Mouse (Mus musculus) brain, embryonic 18.5 days (tissue): ENCODE data around the gene Ubr4.

Source experiments
- DNase-seq: peaks from one replicate; pipeline ENCODE4 v3.0.0-alpha.2; 2012; ENCODE audit warnings: low read depth, low spot score

The Ubr4 gene

DNA sequence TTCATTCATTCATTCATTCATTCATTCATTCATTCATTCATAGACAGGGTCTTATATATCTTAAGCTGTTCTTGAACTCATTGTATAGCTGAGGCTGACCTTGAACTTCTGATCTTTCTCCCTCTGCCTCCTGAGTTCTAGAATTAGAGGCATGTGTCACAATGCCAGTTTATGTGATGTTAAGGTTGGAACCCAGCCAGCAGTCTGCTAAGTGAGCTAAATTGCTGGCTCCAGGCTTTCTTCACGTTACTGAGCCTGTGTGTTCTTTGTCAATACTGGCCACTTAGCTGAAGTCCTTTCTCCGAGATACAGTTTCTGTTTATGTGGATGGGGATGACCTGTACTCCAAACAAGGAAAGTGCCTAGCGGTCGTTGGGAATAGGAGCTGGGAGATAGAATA is 78.5 kb downstream of the Ubr4 start:
- DNase-seq = no peak

DNA sequence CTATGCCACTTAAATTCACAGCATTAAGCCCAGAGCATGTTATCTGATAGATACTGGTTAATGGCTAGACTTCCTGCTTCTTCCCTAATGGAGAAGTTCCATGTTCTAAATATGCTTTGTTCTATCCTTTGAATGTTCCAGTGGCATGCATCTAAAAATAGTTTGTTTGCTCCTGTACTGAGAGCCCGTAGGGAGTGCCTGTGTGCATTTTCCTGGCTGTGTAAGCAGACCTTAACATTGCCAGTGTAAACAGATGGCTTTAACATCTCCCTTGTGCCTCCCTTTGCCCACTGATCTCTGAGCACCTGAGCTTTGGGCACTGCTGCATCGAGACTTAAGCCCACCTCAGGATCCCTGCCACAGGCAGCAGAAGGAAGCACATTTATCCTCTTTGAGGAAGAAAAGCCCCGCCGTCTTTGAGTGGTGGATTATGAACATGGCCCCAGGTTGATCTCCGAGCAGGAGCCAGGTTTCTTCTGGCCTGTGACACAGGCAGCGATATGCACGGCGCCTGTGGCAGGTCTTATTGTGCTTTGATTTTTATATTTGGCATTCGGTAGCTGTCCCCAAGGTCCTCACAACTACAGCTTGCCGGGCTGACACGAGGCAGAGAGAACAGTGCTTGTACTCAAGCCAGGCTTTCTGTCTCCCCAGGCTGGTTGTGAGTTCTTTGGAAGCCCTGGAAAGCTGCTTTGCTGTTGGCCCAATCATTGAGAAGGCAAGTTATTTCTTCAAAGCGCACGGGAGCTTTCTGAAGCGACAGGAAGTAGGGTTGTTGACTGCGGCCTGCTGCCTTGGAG is 80.8 kb downstream of the Ubr4 start:
- DNase-seq = no peak

DNA sequence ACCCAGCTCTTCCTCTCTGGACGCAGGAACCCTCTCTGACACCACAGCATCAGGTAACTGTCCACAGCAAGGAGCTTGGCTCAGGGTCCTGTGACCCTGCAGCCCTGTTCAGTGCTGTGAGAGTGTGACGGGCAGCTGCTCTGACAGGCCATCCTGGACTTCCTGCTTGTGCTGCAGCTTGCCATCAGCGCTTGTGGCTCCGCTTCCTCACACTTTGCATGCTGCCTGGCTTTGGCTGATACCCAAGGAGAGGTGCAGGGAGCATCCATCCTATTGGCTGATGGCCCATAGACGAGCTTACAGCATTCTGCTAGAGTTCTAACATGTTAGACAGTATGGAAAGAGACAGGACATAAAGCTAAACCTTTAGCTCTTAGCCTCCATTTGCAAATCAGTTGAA is 88.8 kb downstream of the Ubr4 start:
- no peak for DNase-seq

DNA sequence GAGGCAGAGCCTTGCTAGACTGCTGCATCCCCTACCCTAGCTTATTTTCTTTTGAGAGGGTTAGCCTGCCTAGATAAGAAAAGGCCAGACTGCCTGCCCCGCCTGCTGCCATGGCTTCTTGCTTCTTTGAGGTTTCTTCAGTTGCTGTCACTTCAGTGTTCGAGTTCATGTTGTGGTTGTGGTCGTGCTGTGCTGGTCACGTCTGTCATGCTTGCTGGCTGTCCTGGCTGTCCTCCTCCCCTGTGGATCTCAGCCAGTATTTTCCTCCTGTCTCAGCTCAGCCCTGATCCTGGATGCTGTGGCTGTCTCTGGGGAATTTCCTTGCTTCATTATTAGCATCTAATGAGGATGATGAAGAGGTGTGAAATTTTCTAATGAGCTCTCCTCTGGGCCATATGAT is 89.4 kb downstream of the Ubr4 start:
- no peak for DNase-seq

DNA sequence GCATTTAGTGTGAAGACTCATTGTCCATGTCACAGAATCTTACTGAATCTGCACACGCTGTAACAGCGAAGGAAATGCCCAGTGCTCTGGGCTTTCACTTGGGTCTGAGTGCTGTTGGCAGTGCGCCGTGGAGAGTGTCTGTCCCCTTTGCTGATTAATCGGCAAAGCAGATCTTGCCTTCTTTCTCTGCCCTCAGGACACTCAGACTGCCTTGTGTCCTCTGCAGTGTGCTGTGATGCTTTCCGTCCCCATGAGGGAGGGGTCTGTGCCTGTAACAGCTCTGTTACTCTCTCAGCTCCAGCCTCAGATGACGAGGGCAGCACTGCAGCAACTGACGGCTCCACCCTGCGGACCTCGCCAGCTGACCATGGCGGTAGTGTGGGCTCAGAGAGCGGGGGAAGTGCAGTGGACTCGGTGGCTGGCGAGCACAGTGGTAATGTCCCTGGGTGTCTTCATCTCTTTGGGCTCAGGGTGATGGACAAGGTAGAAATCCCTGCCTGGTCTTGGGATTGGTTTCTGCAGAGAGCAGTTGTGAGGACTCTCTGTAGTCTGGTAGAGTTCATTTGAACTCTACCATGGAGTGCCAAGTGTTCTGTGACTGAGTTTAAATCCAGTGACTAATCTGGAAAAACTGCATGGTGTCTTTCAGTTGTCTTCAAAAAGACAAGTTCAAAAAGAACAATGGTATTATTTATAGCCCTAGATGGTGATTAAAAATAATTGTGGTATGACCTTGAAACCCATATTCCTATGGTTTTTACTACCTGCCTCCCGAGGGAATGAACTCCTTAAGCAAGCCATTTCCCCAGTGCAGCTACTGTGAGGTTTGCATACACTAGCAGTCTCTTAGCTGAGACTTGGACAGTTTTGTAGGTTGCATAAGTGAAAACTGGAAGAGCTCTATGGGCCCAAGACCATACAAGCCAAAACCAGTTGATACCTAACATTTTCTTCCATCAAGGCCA is 90.3 kb downstream of the Ubr4 start:
- DNase-seq = no peak

DNA sequence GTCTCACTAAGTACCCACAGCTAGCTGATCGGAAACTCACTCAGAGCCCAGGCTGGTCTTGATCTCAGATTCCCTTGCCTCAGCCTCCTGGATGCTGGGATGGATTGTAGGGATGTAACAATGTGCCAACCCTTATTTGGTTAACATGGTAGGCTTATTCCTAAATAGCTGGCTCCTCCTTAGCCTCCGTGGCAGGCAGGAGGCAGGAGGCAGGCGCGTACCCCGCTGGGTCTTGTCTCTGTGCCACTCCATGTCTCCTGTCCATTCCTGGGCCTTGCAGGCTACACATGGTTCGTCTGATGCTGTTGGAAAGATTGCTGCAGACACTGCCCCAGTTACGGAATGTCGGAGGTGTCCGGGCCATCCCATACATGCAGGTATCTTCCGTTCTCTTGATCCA is 91.9 kb downstream of the Ubr4 start:
- DNase-seq = no peak

DNA sequence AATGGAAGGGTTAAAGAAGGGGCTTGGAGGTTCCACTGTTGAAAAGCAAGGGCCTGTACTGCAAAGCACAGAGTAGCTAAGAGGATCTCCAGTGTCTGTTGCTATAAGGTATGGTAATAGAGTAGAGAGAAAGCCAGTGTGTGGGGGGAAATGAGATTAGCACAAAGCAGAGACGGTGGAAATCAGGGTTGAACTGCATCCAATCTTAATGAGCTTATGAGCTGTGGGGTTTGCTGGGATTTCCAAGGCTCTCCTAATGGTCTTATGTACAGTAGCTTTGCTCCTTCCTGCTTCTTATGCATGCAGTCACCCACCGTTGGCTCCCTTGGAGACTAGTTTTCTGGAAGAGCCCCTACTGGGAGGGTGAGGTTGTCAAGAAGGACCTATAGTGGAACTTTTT is 93.8 kb downstream of the Ubr4 start:
- no peak for DNase-seq

DNA sequence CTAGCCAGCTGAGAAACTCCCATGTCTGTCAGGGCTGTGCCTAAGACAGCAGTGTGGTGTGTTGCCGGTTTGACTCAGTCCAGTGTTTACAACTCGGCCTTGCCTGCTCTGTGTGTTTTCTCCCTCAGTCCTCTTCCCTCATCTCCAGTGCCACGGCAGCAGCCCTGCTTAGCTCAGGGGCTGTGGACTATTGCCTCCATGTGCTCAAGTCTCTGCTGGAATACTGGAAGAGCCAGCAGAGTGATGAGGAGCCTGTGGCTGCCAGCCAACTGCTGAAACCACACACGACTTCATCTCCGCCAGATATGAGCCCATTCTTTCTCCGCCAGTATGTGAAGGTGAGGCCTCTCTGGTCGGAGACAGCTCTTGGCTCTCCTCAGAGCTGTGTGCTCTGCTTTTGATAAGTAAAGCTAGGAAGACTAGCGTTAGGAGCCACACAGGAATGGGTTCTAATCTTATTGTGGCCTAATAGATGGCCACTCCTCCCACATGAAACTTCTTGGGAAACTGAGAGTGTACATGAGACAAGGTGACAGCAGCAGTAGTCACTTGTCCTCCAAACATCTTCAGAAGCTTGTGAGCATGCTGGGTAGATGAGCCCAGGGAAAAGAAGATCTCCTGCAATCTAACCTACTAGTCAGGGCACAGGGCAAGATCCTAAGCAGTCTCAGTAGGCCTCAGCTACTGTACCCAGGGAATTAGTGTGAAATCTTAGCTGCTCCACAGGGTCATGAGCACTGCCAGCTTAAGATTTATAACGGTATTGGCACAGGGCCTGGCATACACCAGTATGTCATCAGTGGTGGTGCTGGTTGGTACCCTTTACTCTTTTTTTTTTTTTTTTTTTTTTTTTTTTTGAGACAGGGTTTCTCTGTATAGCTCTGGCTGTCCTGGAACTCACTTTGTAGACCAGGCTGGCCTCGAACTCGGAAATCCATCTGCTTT is 94.6 kb downstream of the Ubr4 start:
- no peak for DNase-seq

DNA sequence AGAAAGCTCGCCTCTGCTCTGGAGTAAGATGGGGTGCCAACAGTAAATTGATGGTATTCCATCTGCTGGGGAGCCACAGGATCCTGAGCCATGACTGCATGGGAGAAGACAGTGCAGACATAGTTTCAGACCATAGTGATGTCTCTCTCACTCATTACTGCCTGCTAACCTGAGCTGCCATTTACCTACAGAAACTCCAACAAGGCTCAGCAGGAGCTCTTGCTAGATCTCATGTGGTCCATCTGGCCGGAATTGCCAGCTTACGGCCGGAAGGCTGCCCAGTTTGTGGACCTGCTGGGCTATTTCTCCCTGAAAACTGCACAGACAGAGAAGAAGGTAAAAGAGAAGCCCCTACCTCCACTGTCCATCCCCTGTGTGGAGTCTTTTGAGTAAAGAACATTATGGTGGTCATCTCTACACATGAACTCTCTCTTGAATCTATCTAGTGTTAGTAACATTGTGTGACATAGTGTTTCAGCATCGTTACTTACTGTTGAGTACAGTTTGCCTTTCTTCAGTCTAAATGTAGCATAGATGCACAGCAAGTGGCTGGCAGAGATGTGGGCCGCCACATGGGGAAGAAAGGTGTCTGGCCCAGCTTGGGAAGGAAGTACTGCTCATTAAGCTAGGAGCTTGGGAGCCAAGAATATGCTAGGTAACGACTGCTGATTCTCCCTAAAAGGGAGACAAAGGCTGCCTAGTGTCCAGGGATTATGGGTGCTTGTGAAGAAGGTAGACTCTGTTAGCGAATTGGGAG is 100.7 kb downstream of the Ubr4 start:
- no peak for DNase-seq

DNA sequence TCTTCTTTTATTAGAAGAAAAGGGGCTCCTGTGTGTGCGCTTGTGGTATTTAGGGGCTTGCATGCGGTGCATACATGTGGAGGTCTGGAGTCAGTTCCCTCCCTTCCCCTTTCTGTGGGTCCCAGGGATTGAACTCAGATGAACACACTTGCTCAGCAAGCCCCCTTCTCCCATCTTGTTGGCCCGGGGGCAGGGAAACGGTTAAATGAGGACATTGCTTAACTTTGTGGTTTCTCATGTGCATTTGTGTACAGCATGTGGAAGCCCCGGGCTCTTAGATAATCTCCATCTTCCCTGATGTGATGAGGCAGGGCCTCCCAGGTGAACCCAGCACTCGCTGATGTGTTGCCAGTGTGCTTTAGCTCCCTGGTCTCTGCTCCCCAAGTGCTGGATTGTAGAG is 101.9 kb downstream of the Ubr4 start:
- DNase-seq = no peak

DNA sequence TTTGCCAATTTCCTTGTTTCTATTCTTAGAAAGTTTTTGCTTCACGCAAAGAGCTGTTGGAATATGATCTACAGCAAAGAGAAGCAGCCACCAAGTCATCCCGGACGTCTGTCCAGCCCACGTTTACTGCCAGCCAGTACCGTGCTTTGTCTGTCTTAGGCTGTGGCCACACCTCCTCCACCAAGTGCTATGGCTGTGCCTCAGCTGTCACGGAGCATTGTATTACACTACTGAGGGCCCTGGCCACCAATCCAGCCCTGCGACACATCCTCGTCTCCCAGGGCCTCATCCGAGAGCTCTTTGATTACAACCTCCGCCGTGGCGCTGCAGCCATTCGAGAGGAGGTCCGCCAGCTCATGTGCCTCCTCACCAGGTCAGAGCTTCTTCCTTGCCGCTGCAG is 107.6 kb downstream of the Ubr4 start:
- DNase-seq = no peak

DNA sequence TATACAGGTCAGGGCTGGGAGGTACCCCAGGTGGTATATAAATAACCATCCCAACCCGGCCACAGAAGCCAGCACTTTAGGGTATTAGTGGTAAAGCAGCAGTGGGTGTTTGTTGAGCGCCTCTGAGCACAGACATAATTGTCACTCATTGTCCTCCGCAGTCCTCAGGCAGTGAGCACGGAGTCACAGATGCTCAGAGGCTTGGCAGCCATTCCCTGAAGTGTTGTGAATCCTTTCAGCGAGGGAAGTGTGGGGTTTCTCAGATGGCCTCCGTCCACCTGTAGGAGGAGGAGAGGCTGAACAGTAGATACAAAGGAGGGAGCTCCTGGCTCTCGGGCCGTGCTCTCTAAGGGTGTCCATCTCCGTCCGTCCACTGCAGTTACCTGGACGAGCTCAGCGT is 111.8 kb downstream of the Ubr4 start:
- no peak for DNase-seq

DNA sequence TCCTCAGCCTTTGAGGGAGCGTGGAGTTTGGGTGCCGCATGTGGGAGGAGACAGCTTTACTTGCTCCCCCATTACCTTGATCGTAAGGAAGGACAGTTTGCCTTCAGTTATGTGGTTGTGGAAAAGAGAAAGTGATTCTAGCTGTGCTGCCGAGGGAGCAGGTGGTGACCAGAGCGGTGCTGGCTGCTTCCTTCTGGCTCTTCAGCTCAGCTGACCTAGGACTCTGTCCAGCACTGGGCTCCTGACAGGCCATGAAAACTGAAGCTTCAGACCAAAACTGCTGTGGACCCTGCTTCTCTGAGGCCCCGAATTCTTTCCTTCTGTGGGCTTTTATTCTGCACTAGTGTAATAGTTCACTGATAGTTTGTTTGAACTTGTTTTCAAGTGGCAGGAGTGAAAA is 114.1 kb downstream of the Ubr4 start:
- DNase-seq = no peak

DNA sequence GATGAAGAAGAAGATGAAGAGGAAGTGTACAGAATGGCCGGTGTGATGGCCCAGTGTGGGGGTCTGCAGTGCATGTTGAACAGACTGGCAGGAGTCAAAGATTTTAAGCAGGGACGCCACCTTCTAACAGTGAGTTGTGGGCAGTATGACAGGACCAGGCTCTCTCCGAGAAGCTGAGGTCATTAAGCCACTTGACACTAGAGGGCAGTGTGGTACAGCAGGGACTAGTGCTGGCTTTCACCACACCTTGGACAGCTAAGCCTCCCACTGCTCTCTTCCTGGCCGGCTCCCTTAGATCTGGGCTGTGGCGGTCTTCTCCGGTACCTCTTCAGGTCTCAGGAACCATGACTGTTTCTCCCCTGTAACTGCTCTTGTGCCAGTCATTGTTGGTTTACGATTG is 117.8 kb downstream of the Ubr4 start:
- peak; percentile 20 for DNase-seq

DNA sequence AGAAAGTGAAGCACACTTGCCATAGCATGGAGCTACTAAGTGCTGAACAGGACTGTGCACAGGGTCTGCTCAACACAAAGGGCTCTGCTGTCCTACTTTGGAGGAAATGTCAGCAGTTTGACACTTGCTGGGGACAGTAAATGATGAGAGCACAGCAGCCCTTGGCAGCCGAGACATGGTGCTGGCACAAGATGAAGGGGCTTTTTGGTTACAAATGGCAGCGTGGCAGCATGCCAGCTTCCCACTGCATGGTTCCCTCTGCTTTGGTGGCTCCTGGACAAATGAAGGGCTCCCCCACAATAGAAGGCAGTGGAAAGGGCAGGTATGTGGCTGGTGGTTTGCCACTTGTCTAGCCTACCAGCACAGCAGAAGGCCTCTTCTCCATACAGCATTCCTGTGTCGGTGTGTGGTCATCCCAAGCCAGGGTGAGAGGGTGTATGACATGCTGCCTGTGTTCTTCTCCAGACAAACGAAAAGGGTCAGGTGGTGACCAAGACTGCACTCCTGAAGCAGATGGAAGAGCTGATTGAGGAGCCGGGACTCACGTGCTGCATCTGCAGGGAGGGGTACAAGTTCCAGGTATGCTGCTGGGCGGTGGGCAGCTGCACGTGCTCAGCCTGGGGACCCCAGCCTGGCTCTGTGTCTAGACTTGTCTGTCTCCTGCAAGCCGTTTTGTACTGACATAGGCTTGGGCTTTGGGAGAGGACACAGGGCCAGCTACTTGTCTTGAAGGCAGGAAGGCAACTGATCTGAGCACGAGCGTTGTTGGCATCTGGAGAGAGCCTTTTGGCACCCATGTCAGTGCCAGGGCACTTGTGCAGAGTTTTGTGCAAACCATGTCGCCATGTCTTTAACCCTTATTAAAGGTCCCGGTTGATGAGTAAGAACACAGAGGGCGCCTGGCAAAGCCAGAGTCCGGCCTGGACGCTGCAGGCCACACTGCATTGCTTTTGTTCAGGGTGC is 124.5 kb downstream of the Ubr4 start:
- peak; percentile 30 for DNase-seq

DNA sequence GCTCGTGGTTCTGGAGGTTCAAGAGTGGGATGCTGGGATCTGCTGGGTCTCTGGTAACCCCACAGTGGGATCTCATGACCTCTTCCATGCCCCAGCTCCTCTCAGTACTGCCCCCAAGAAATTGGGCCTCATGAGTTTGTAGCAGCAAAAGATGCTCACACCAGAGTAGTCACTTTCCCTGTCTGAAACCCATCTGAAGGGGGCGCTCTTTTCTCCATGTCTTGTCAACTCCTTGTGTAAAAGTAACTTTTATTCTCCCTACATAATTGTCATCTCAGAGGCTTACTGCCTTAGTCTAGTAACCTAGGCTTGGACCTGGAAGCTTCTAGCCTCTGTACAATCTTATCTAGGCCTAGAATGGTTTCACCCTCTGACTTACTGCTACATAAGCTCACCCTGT is 125.6 kb downstream of the Ubr4 start:
- no peak for DNase-seq

DNA sequence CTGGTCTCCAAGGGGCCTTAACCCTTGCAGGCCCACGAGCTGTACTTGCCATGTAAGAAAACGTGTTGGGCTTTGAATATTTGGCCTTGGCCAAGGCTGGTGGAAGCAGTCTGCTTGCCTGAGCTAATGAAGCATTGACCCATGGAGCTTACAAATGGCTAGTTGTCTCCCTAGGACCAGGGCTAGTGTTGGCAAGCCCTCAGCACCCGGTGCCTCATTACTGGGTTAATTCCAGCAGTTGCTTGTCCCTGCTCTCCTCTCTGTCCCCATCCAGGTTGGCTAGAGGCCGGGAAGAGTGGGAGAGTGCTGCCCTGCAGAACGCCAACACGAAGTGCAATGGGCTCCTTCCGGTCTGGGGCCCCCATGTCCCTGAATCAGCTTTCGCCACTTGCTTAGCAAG is 126.8 kb downstream of the Ubr4 start:
- no peak for DNase-seq

DNA sequence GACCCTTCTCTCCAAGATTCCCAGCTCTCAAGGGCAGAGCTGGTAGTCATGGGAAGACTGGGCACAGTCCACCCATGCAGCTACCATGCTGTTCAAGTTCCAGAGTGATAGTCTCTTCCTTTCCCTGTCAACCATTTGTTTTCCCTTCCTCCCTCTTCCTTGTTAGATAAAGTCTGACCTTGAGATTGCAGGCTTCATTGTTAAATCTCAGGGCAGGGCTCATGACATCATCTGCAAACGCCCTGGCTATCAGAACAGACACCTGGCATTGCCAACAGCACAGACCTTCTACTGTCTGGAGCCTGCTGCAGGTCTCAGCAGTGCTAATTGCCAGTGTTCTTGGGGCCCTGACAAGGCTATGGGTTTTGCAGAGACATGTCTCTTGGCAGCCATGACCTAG is 129.0 kb downstream of the Ubr4 start:
- no peak for DNase-seq

DNA sequence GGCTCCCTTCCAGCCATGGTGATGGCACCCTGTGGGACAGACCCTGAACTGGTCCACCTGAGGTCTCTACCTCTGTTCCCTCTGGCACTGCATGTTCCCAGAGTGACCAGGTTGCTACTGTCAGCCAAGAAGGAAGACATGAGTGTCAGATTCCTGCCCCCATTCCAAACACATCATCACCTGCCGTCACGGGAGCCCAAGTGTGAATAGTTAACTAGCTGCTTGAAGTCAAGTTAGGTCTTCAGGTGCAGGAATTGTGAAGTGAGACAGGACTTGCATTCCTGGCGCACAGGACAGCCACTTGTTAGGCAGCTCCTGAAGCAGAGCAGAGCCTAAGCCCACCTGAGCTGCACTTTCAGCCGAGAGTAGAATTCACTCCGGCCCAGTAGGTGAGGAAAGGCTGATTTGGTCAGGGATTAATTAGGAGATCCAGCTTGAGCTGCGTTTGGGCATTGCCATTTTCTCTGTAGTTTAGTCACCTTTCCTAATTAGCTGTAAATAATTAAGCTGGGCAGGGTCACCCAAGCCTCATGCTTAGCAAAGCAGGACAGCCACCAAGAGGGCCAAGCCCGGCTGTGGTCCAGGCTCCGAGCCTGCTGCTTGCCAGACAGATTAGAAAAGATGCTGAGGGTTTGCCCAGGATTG is 131.2 kb downstream of the Ubr4 start:
- no peak for DNase-seq
